Mouse (Mus musculus) lung, postnatal 4 days (tissue): Measurements from ENCODE around the gene Calhm6.

ENCODE experiments used
- DNase-seq, 2 experiments: peaks; one replicate each; pipeline ENCODE4 v3.0.0; 2021

Calhm6 gene

GRCm38 (mm10) chr10:34095964-34096363 lies 31.8 kb downstream of the Calhm6 start:
- DNase-seq: no peak

GRCm38 (mm10) chr10:34095147-34095546 lies 32.6 kb downstream of the Calhm6 start:
- no peak for DNase-seq

- DNase-seq: no peak
Observed at GRCm38 (mm10) chr10:34091888-34092287, 35.9 kb downstream of the Calhm6 start.

DNA sequence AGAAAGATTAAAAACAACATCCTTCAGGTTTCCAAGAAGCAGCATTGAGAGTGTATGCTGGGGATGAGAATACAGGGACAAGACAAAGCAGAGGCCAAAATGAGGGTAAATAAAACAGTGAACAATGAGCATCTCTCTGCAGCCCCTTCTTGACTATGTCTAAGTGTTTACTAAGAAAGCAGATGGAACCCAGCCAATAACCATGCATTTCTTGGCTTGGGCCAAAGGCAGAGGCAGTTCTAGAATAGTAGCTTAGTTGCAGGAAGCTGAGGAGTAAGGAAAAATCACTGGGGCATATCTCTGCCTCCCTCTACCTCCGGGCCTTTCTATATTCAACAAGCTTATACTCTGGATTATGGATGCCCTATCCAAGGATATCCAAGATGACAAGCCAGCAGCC lies 37.3 kb downstream of the Calhm6 start:
- DNase-seq: no peak

DNA sequence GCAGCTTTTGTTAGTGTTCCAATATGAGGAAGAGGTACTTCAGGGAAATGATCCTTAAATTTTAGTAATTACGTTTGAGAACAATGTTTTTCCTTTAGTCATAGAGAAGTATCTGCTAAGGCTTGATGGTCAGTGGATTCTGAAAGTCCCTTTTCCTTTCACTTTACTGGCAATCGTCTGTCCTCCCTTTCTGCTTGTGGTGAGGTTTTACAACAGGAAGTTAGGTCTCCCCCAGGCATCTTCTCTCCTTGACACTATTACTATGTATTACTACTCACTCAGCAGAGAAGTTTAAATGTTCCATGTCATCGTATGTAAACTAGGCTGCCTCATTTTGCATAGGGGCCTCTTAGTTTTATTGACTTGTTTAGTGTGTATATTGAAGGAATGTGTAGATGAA lies 38.3 kb downstream of the Calhm6 start:
- no peak for DNase-seq

GRCm38 (mm10) chr10:34088515-34088914 lies 39.3 kb downstream of the Calhm6 start:
- DNase-seq: peak; percentile 7 to 26

DNA sequence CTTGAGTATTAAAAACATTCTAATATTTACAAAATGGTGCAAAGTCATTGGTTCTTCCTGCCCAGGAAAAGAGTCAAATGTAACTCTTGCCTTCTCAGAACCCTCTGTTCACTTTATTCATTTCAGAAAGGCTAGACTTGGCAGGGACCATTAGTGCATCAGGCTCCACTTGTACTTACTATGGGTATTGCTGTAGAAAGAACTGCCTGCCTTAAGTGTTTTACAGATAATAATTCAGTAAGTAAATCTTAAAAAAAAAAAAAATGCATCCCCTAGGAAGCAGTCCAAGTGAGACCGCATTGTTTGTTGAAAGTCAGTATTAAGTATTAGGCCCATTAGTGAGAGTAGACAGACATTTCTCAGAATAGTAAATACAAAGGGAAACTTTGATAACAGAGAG lies 41.3 kb downstream of the Calhm6 start:
- no peak for DNase-seq
